Mouse (Mus musculus): ENCODE measurements around the gene Cacna1d. TPM values are rescaled to one million over a fixed set of nuclear protein-coding genes. Genes with fewer than 3 reads are reported as not detected.

Cacna1d gene
- total and polyA plus RNA-seq, 3 experiments = 0.04 to 0.30 (median 0.22) TPM

- no peaks in the 10 kb centered on the region for H3K4me1 ChIP-seq (ENCODE audit: insufficient read depth, low read depth, low read length)
- H3K4me3 ChIP-seq (ENCODE audit: low read depth, low read length) = no peak overlapping the region
- no peak for ATAC-seq (ENCODE audit: extremely low read depth, insufficient number of reproducible peaks, low FRiP score, poor library complexity, severe bottlenecking)
- H3K36me3 ChIP-seq (replicated peaks) = no peaks in the 10 kb centered on the region
- no peak for TF ChIP-seq GATA1 (IDR thresholded peaks at IDR 0.05; ENCODE audit: borderline replicate concordance, low read length)
- no peak for TF ChIP-seq CTCF (IDR thresholded peaks at IDR 0.05; ENCODE audit: low read depth, low read length)
- no peak for TF ChIP-seq POLR2AphosphoS5 (IDR thresholded peaks at IDR 0.05; ENCODE audit: insufficient replicate concordance, low read depth, low read length)
- TF ChIP-seq TAL1 (conservative IDR thresholded peaks at IDR 0.05; ENCODE audit: low read depth, low read length) = no peak
- no peak for TF ChIP-seq GATA2 (IDR thresholded peaks at IDR 0.05; ENCODE audit: borderline replicate concordance, low read depth, low read length)
- H3K27me3 ChIP-seq (ENCODE audit: insufficient read depth, low read length) = no peaks in the 10 kb centered on the region
- no peak for DNase-seq (ENCODE audit: low spot score)
- H3K9me3 ChIP-seq (replicated peaks) = no peaks in the 10 kb centered on the region
Observed at GRCm38 (mm10) chr14:30024387-30024786, 466.9 kb downstream of the Cacna1d start.

GRCm38 (mm10) chr14:30022471-30022870 lies 468.8 kb downstream of the Cacna1d start:
- Histone ChIP-seq H3K36me3 (replicated peaks) (no peaks in the 10 kb centered on the region), H3K27me3 (ENCODE audit: insufficient read depth, low read length) (no peaks in the 10 kb centered on the region), H3K4me1 (ENCODE audit: insufficient read depth, low read depth, low read length) (no peaks in the 10 kb centered on the region), H3K9me3 (replicated peaks) (no peaks in the 10 kb centered on the region), H3K4me3 (ENCODE audit: low read depth, low read length) (no peak overlapping the region)
- DNase-seq (ENCODE audit: low spot score) = no peak
- TF ChIP-seq POLR2AphosphoS5 (IDR thresholded peaks at IDR 0.05; ENCODE audit: insufficient replicate concordance, low read depth, low read length) (no peak), TAL1 (conservative IDR thresholded peaks at IDR 0.05; ENCODE audit: low read depth, low read length) (no peak), CTCF (IDR thresholded peaks at IDR 0.05; ENCODE audit: low read depth, low read length) (no peak)
- no peak for ATAC-seq (ENCODE audit: extremely low read depth, insufficient number of reproducible peaks, low FRiP score, poor library complexity, severe bottlenecking)

GRCm38 (mm10) chr14:30019792-30020575 lies 471.3 kb downstream of the Cacna1d start:
- Histone ChIP-seq H3K4me3 (ENCODE audit: low read depth, low read length) (no peak overlapping the region), H3K27me3 (ENCODE audit: insufficient read depth, low read length) (no peaks in the 10 kb centered on the region), H3K4me1 (ENCODE audit: insufficient read depth, low read depth, low read length) (no peaks in the 10 kb centered on the region), H3K9me3 (replicated peaks) (no peaks in the 10 kb centered on the region), H3K36me3 (replicated peaks) (no peaks in the 10 kb centered on the region)
- ATAC-seq (ENCODE audit: extremely low read depth, insufficient number of reproducible peaks, low FRiP score, poor library complexity, severe bottlenecking) (no peak), DNase-seq (ENCODE audit: low spot score) (no peak)
- TF ChIP-seq POLR2AphosphoS5 (IDR thresholded peaks at IDR 0.05; ENCODE audit: insufficient replicate concordance, low read depth, low read length) (no peak), TAL1 (conservative IDR thresholded peaks at IDR 0.05; ENCODE audit: low read depth, low read length) (no peak), GATA2 (IDR thresholded peaks at IDR 0.05; ENCODE audit: borderline replicate concordance, low read depth, low read length) (no peak), GATA1 (IDR thresholded peaks at IDR 0.05; ENCODE audit: borderline replicate concordance, low read length) (no peak), CTCF (IDR thresholded peaks at IDR 0.05; ENCODE audit: low read depth, low read length) (no peak)

GRCm38 (mm10) chr14:30019375-30019774 lies 471.9 kb downstream of the Cacna1d start:
- H3K9me3 ChIP-seq (replicated peaks) = no peaks in the 10 kb centered on the region
- H3K36me3 ChIP-seq (replicated peaks) = no peaks in the 10 kb centered on the region
- no peak overlapping the region for H3K4me3 ChIP-seq (ENCODE audit: low read depth, low read length)
- TF ChIP-seq TAL1 (conservative IDR thresholded peaks at IDR 0.05; ENCODE audit: low read depth, low read length) (no peak), GATA2 (IDR thresholded peaks at IDR 0.05; ENCODE audit: borderline replicate concordance, low read depth, low read length) (no peak), CTCF (IDR thresholded peaks at IDR 0.05; ENCODE audit: low read depth, low read length) (no peak), POLR2AphosphoS5 (IDR thresholded peaks at IDR 0.05; ENCODE audit: insufficient replicate concordance, low read depth, low read length) (no peak), GATA1 (IDR thresholded peaks at IDR 0.05; ENCODE audit: borderline replicate concordance, low read length) (no peak)
- ATAC-seq (ENCODE audit: extremely low read depth, insufficient number of reproducible peaks, low FRiP score, poor library complexity, severe bottlenecking) (no peak), DNase-seq (ENCODE audit: low spot score) (no peak)
- no peaks in the 10 kb centered on the region for H3K4me1 ChIP-seq (ENCODE audit: insufficient read depth, low read depth, low read length)
- no peaks in the 10 kb centered on the region for H3K27me3 ChIP-seq (ENCODE audit: insufficient read depth, low read length)

GRCm38 (mm10) chr14:30018846-30019245 lies 472.4 kb downstream of the Cacna1d start:
- H3K4me3 ChIP-seq (ENCODE audit: low read depth, low read length) = no peak overlapping the region
- no peak for ATAC-seq (ENCODE audit: extremely low read depth, insufficient number of reproducible peaks, low FRiP score, poor library complexity, severe bottlenecking)
- no peaks in the 10 kb centered on the region for H3K36me3 ChIP-seq (replicated peaks)
- TF ChIP-seq POLR2AphosphoS5 (IDR thresholded peaks at IDR 0.05; ENCODE audit: insufficient replicate concordance, low read depth, low read length) = no peak
- TF ChIP-seq GATA2 (IDR thresholded peaks at IDR 0.05; ENCODE audit: borderline replicate concordance, low read depth, low read length) = no peak
- no peak for TF ChIP-seq CTCF (IDR thresholded peaks at IDR 0.05; ENCODE audit: low read depth, low read length)
- no peak for TF ChIP-seq TAL1 (conservative IDR thresholded peaks at IDR 0.05; ENCODE audit: low read depth, low read length)
- no peak for TF ChIP-seq GATA1 (IDR thresholded peaks at IDR 0.05; ENCODE audit: borderline replicate concordance, low read length)
- no peaks in the 10 kb centered on the region for H3K27me3 ChIP-seq (ENCODE audit: insufficient read depth, low read length)
- H3K4me1 ChIP-seq (ENCODE audit: insufficient read depth, low read depth, low read length) = no peaks in the 10 kb centered on the region
- H3K9me3 ChIP-seq (replicated peaks) = no peaks in the 10 kb centered on the region
- no peak for DNase-seq (ENCODE audit: low spot score)

GRCm38 (mm10) chr14:30018463-30018801 lies 472.8 kb downstream of the Cacna1d start:
- H3K4me3 ChIP-seq (ENCODE audit: low read depth, low read length) = no peak overlapping the region
- H3K4me1 ChIP-seq (ENCODE audit: insufficient read depth, low read depth, low read length) = no peaks in the 10 kb centered on the region
- H3K9me3 ChIP-seq (replicated peaks) = no peaks in the 10 kb centered on the region
- no peaks in the 10 kb centered on the region for H3K36me3 ChIP-seq (replicated peaks)
- H3K27me3 ChIP-seq (ENCODE audit: insufficient read depth, low read length) = no peaks in the 10 kb centered on the region
- ATAC-seq (ENCODE audit: extremely low read depth, insufficient number of reproducible peaks, low FRiP score, poor library complexity, severe bottlenecking) (no peak), DNase-seq (ENCODE audit: low spot score) (no peak)
- no peak for TF ChIP-seq GATA2 (IDR thresholded peaks at IDR 0.05; ENCODE audit: borderline replicate concordance, low read depth, low read length)
- TF ChIP-seq GATA1 (IDR thresholded peaks at IDR 0.05; ENCODE audit: borderline replicate concordance, low read length) = no peak
- TF ChIP-seq POLR2AphosphoS5 (IDR thresholded peaks at IDR 0.05; ENCODE audit: insufficient replicate concordance, low read depth, low read length) = no peak
- TF ChIP-seq TAL1 (conservative IDR thresholded peaks at IDR 0.05; ENCODE audit: low read depth, low read length) = no peak
- TF ChIP-seq CTCF (IDR thresholded peaks at IDR 0.05; ENCODE audit: low read depth, low read length) = no peak

All from G1E (cell line).